Mouse (Mus musculus): ENCODE results near the gene Ctf2.

GRCm38 (mm10) chr7:127748235-127748560, 16.2 kb upstream of the Ctf2 start:
- no peak for TF ChIP-seq CTCF (IDR thresholded peaks at IDR 0.05; ENCODE audit: low read depth, low read length)
- no peak for TF ChIP-seq POLR2AphosphoS5 (IDR thresholded peaks at IDR 0.05; ENCODE audit: insufficient replicate concordance, low read depth, low read length)
- TF ChIP-seq TAL1 (conservative IDR thresholded peaks at IDR 0.05; ENCODE audit: low read depth, low read length) = no peak
- TF ChIP-seq GATA1 (IDR thresholded peaks at IDR 0.05; ENCODE audit: borderline replicate concordance, low read length) = no peak

Measured in G1E (cell line).